Comparison of ENCODE assay signal across 10 mouse cellular contexts in the genomic region with DNA sequence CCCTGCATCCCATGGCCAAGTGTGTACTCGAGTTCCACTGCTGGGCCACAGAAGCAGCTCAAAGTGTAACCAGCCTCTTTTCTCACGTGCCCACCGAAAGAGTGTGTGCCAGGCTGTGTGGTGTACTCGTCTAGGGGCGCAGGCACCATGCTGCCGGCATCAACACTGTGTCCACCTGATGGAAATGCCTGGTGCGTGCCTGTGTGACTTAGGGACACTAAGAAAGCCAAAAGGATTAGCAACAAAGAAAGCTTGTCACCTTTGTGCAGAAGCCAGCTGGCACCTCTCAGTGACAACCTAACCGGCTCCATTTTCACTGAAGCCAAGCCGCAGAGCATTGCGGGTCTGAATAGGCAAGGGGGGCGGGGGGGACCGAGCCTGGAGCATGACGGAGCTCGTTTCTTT. TPM values are rescaled to one million over a fixed set of nuclear protein-coding genes. Genes with fewer than 3 reads are reported as not detected.
DNase-seq lines count a peak whose midpoint lies in the region; ATAC-seq and TF ChIP-seq lines count a peak whose summit lies in the region.
"Had no signal": no experiment of that assay in that cellular context is flagged by ENCODE, and none has a peak within 500 bp of the region (broad histone marks: within the 10 kb centered on the region; RNA-seq: fewer than 3 reads in every experiment).

No protein-coding gene starts in this region.

- no peak overlapping the region for H3K27ac ChIP-seq in kidney, embryonic 14.5 days (ENCODE audit: low read depth, low read length)
- no peak overlapping the region for H3K27ac ChIP-seq in kidney, adult 2 months (ENCODE audit: insufficient read depth, low read depth, low read length)
- no peak overlapping the region for H3K27ac ChIP-seq in forebrain, postnatal 0 days (ENCODE audit: low read depth, low read length)
- no peak overlapping the region; the same call in 1 of the 2 replicates for H3K27ac ChIP-seq in midbrain, postnatal 0 days (ENCODE audit: low read depth, low read length)
- H3K27ac ChIP-seq: liver, embryonic 13.5 days had no signal

- H3K4me1 ChIP-seq in kidney, embryonic 14.5 days (ENCODE audit: control insufficient read depth, insufficient read depth, low read length): no peaks in the 10 kb centered on the region
- no peaks in the 10 kb centered on the region for H3K4me1 ChIP-seq in kidney, adult 2 months (ENCODE audit: control insufficient read depth, insufficient read depth, low read length)
- H3K4me1 ChIP-seq in forebrain, postnatal 0 days (ENCODE audit: insufficient read depth): no peaks in the 10 kb centered on the region
- no peaks in the 10 kb centered on the region for H3K4me1 ChIP-seq in midbrain, postnatal 0 days (ENCODE audit: insufficient read depth, low read length)
- H3K4me1 ChIP-seq: liver, embryonic 13.5 days had no signal

- no peak for TF ChIP-seq POLR2A in kidney, adult 2 months (IDR thresholded peaks at IDR 0.05; ENCODE audit: low read depth, low read length)

- H3K36me3 ChIP-seq in kidney, embryonic 14.5 days (ENCODE audit: control insufficient read depth, insufficient read depth, low read length): no peaks in the 10 kb centered on the region
- no peaks in the 10 kb centered on the region for H3K36me3 ChIP-seq in kidney, adult 2 months (ENCODE audit: control insufficient read depth, insufficient read depth, low read length)
- no peaks in the 10 kb centered on the region for H3K36me3 ChIP-seq in forebrain, postnatal 0 days (ENCODE audit: insufficient read depth)
- no peaks in the 10 kb centered on the region for H3K36me3 ChIP-seq in midbrain, postnatal 0 days (ENCODE audit: insufficient read depth, low read length)
- H3K36me3 ChIP-seq: liver, embryonic 13.5 days had no signal

- H3K9me3 ChIP-seq in kidney, embryonic 14.5 days (ENCODE audit: control insufficient read depth, low read length): no peaks in the 10 kb centered on the region
- no peaks in the 10 kb centered on the region for H3K9me3 ChIP-seq in forebrain, postnatal 0 days (ENCODE audit: low read length)
- H3K9me3 ChIP-seq in midbrain, postnatal 0 days (ENCODE audit: low read length): no peaks in the 10 kb centered on the region
- H3K9me3 ChIP-seq: liver, embryonic 13.5 days had no signal

- TF ChIP-seq CTCF in kidney, adult 2 months (conservative IDR thresholded peaks at IDR 0.05; ENCODE audit: insufficient read depth, insufficient read length, low read depth, low read length): no peak
- no peak for TF ChIP-seq CTCF in forebrain, postnatal 0 days (IDR thresholded peaks at IDR 0.05; ENCODE audit: low read depth)
- no peak for TF ChIP-seq CTCF in midbrain, postnatal 0 days (IDR thresholded peaks at IDR 0.05)

- H3K4me2 ChIP-seq in kidney, embryonic 14.5 days (replicated peaks; ENCODE audit: low read depth, low read length): peak overlapping the region; percentile 13; the same call in 1 of the 2 replicates
- peak overlapping the region; percentile 13; the same call in 1 of the 2 replicates for H3K4me2 ChIP-seq in forebrain, postnatal 0 days (ENCODE audit: low read depth)
- H3K4me2 ChIP-seq in midbrain, postnatal 0 days (ENCODE audit: low read depth, low read length, poor library complexity, severe bottlenecking): 0 out of 2 replicates have a peak overlapping the region, but pooled peaks have one; percentile 12
- H3K4me2 ChIP-seq: liver, embryonic 13.5 days had no signal

- ATAC-seq in kidney, embryonic 14.5 days (ENCODE audit: low FRiP score, low TSS enrichment): peak; percentile 42; the same call in 1 of the 2 replicates
- ATAC-seq in forebrain, postnatal 0 days: peak; percentile 74
- ATAC-seq in midbrain, postnatal 0 days (ENCODE audit: low FRiP score): no peak
- no peak for ATAC-seq in megakaryocyte-erythroid progenitor cell, adult 5-6 weeks (replicated peaks; ENCODE audit: low FRiP score, low TSS enrichment, poor library complexity, severe bottlenecking)

- WGBS in kidney, embryonic 14.5 days: 33% methylated on average over 14 of the region's 14 CpGs
- 64% methylated on average over 14 of the region's 14 CpGs for WGBS in kidney, adult 2 months
- WGBS in forebrain, postnatal 0 days: 13% methylated on average over 14 of the region's 14 CpGs
- 21% methylated on average over 14 of the region's 14 CpGs for WGBS in midbrain, postnatal 0 days

- DNase-seq in kidney, adult 2 months: no peak
- DNase-seq in cerebellum, adult 9-11 months: peak; percentile 93
- DNase-seq in forebrain, postnatal 0 days: peak; percentile 63
- peak; percentile 90 for DNase-seq in midbrain, postnatal 0 days (ENCODE audit: low spot score)
- DNase-seq in lung, postnatal 10 days: no peak
- DNase-seq in adrenal gland, postnatal 36 days: no peak
- DNase-seq: liver, embryonic 13.5 days had no signal

- no peak overlapping the region for H3K9ac ChIP-seq in kidney, embryonic 14.5 days (ENCODE audit: low read depth, low read length)
- no peak overlapping the region for H3K9ac ChIP-seq in forebrain, postnatal 0 days
- H3K9ac ChIP-seq in midbrain, postnatal 0 days (replicated peaks; ENCODE audit: low read length, poor library complexity, severe bottlenecking): no peak overlapping the region
- H3K9ac ChIP-seq: liver, embryonic 13.5 days had no signal

- H3K27me3 ChIP-seq in kidney, embryonic 14.5 days (ENCODE audit: control insufficient read depth, insufficient read depth, low read length): peaks cover 55% of the 10 kb centered on the region
- no peaks in the 10 kb centered on the region for H3K27me3 ChIP-seq in kidney, adult 2 months (replicated peaks; ENCODE audit: control insufficient read depth, insufficient read depth, low read length)
- peaks cover 42% of the 10 kb centered on the region for H3K27me3 ChIP-seq in forebrain, postnatal 0 days (ENCODE audit: insufficient read depth, low read length)
- H3K27me3 ChIP-seq in midbrain, postnatal 0 days (ENCODE audit: insufficient read depth, low read length): peaks cover 63% of the 10 kb centered on the region
- H3K27me3 ChIP-seq: CH12.LX had no signal

- no peak overlapping the region for H3K4me3 ChIP-seq in kidney, embryonic 14.5 days (ENCODE audit: low read length)
- H3K4me3 ChIP-seq in kidney, adult 2 months (ENCODE audit: insufficient read depth, low read depth, low read length): no peak overlapping the region
- no peak overlapping the region for H3K4me3 ChIP-seq in forebrain, postnatal 0 days (ENCODE audit: low read depth, low read length)
- no peak overlapping the region for H3K4me3 ChIP-seq in midbrain, postnatal 0 days (ENCODE audit: low read depth, low read length)
- H3K4me3 ChIP-seq: liver, embryonic 13.5 days had no signal

RNA-seq across cellular contexts. Expression of gene Clybl, which starts 49.1 kb away (rescaled TPM):
- polyA plus RNA-seq in kidney, embryonic 14.5 days (2014; fragmentation: Nextera tagmentation; extraction: Ambion mirVana): 29.0 and 30.3 TPM in 2 replicates
- 62.1 and 66.7 TPM in 2 replicates for polyA plus RNA-seq in kidney, adult 2 months (2012; rRNA removed)
- total RNA-seq in forebrain, postnatal 0 days (2014; rRNA removed): 10.6 TPM in 2 replicates
- polyA plus RNA-seq in forebrain, postnatal 0 days (2015; fragmentation: Nextera tagmentation; extraction: Ambion mirVana): 15.8 and 21.0 TPM in 2 replicates
- total RNA-seq in midbrain, postnatal 0 days (2014; rRNA removed): 8.7 and 13.3 TPM in 2 replicates
- 21.1 and 21.6 TPM in 2 replicates for polyA plus RNA-seq in midbrain, postnatal 0 days (2015; fragmentation: Nextera tagmentation; extraction: Ambion mirVana)
- total RNA-seq in adrenal gland, postnatal 36 days (2021): 10 to 100 TPM; 82.2 to 85.6 TPM
- 56.6 and 71.1 TPM in 2 replicates for total RNA-seq in megakaryocyte-erythroid progenitor cell, adult 5-6 weeks (2014; fragmentation: Nextera tagmentation)
- 27.4 and 47.9 TPM in 2 replicates for total RNA-seq in megakaryocyte-erythroid progenitor cell, adult 5-6 weeks (2017)

Comparison
In these comparisons a context has a peak if more than half of its experiments do, and no peak if none do; other contexts are left out.
1. ATAC-seq: peak in kidney, embryonic 14.5 days (single experiment) and forebrain, postnatal 0 days (single experiment); none in midbrain, postnatal 0 days (single experiment) and megakaryocyte-erythroid progenitor cell, adult 5-6 weeks (single experiment).
2. DNase-seq: peak in cerebellum, adult 9-11 months (single experiment), forebrain, postnatal 0 days (single experiment) and midbrain, postnatal 0 days (single experiment); none in kidney, adult 2 months (single experiment), lung, postnatal 10 days (single experiment) and adrenal gland, postnatal 36 days (0 of 2).
3. Peak in every context shown above with its lines, with median percentiles within 50 percentile points of each other: H3K4me2 ChIP-seq.